Mouse (Mus musculus): Measurements from ENCODE around the gene Fam107a.

Gene Fam107a

GRCm38 (mm10) chr14:8256881-8257280, 60.9 kb downstream of the Fam107a start:
- DNase-seq (ENCODE audit: low spot score in 2 of 2): no peak

GRCm38 (mm10) chr14:8256072-8256471, 61.8 kb downstream of the Fam107a start:
- no peak for DNase-seq (ENCODE audit: low spot score in 2 of 2)

GRCm38 (mm10) chr14:8255076-8255729, 62.6 kb downstream of the Fam107a start:
- DNase-seq (ENCODE audit: low spot score in 2 of 2): peak; percentile 68 to 78

GRCm38 (mm10) chr14:8251330-8251885, 66.4 kb downstream of the Fam107a start:
- no peak for DNase-seq (ENCODE audit: low spot score in 2 of 2)

GRCm38 (mm10) chr14:8250141-8250871, 67.5 kb downstream of the Fam107a start:
- DNase-seq (ENCODE audit: low spot score in 2 of 2): no peak

- DNase-seq (ENCODE audit: low spot score in 2 of 2): no peak
These were observed 68.6 kb downstream of the Fam107a start for GRCm38 (mm10) chr14:8249206-8249605.

- DNase-seq (ENCODE audit: low spot score in 2 of 2): no peak
These were observed 70.9 kb downstream of the Fam107a start for GRCm38 (mm10) chr14:8246878-8247277.
